Mouse (Mus musculus): ENCODE measurements at regions not wholly inside any gene's neighbourhood (a gene's known extent, or its start where the extent isn't known, plus 50 kb on each side); places are given as distances from the start of the nearest gene placed in this dataset.

GRCm38 (mm10) chr11:111820356-111820755 is 754.4 kb downstream of the Kcnj2 start:
- Histone ChIP-seq H3K36me3 (ENCODE audit: control insufficient read depth, insufficient read depth, low read length) (no peaks in the 10 kb centered on the region), H3K4me2 (ENCODE audit: low read depth, low read length) (no peak overlapping the region), H3K9me3 (ENCODE audit: control insufficient read depth, low read length) (no peaks in the 10 kb centered on the region), H3K27me3 (replicated peaks; ENCODE audit: control insufficient read depth, insufficient read depth, low read length) (no peaks in the 10 kb centered on the region), H3K4me1 (ENCODE audit: control insufficient read depth, insufficient read depth, low read length) (peaks cover 5% of the 10 kb centered on the region), H3K27ac (replicated peaks; ENCODE audit: low read depth, low read length) (no peak overlapping the region), H3K9ac (ENCODE audit: low read depth, low read length) (no peak overlapping the region), H3K4me3 (ENCODE audit: low read depth, low read length) (no peak overlapping the region)
- DNase-seq (ENCODE audit: low spot score) (no peak), ATAC-seq (ENCODE audit: low read depth) (no peak)
- WGBS, result 41% methylated on average over 7 of the region's 7 CpGs

- Histone ChIP-seq H3K4me3 (ENCODE audit: low read depth, low read length) (no peak overlapping the region), H3K27me3 (replicated peaks; ENCODE audit: control insufficient read depth, insufficient read depth, low read length) (no peaks in the 10 kb centered on the region), H3K27ac (replicated peaks; ENCODE audit: low read depth, low read length) (no peak overlapping the region), H3K9me3 (ENCODE audit: control insufficient read depth, low read length) (no peaks in the 10 kb centered on the region), H3K9ac (ENCODE audit: low read depth, low read length) (no peak overlapping the region), H3K4me2 (ENCODE audit: low read depth, low read length) (no peak overlapping the region), H3K4me1 (ENCODE audit: control insufficient read depth, insufficient read depth, low read length) (no peaks in the 10 kb centered on the region), H3K36me3 (ENCODE audit: control insufficient read depth, insufficient read depth, low read length) (no peaks in the 10 kb centered on the region)
- DNase-seq (ENCODE audit: low spot score) (no peak), ATAC-seq (ENCODE audit: low read depth) (0 out of 2 replicates have a peak, but pooled peaks have one; percentile 30)
- WGBS, result 57% methylated on average over 8 of the region's 8 CpGs
Observed at GRCm38 (mm10) chr11:111828455-111828854, 762.5 kb downstream of the Kcnj2 start.

- DNase-seq (ENCODE audit: low spot score) (no peak), ATAC-seq (ENCODE audit: low read depth) (no peak)
- Histone ChIP-seq H3K4me1 (ENCODE audit: control insufficient read depth, insufficient read depth, low read length) (no peaks in the 10 kb centered on the region), H3K27me3 (replicated peaks; ENCODE audit: control insufficient read depth, insufficient read depth, low read length) (no peaks in the 10 kb centered on the region), H3K4me3 (ENCODE audit: low read depth, low read length) (no peak overlapping the region), H3K9me3 (ENCODE audit: control insufficient read depth, low read length) (no peaks in the 10 kb centered on the region), H3K9ac (ENCODE audit: low read depth, low read length) (no peak overlapping the region), H3K27ac (replicated peaks; ENCODE audit: low read depth, low read length) (no peak overlapping the region), H3K4me2 (ENCODE audit: low read depth, low read length) (no peak overlapping the region), H3K36me3 (ENCODE audit: control insufficient read depth, insufficient read depth, low read length) (no peaks in the 10 kb centered on the region)
- WGBS, result 67% methylated on average over 5 of the region's 5 CpGs
Observed at GRCm38 (mm10) chr11:111838996-111839395, 773.0 kb downstream of the Kcnj2 start.

GRCm38 (mm10) chr11:111843728-111844258 is 777.8 kb downstream of the Kcnj2 start:
- WGBS, result 28% methylated on average over 4 of the region's 4 CpGs
- DNase-seq (ENCODE audit: low spot score) (no peak), ATAC-seq (ENCODE audit: low read depth) (no peak)
- H3K9me3 ChIP-seq (ENCODE audit: control insufficient read depth, low read length), result no peaks in the 10 kb centered on the region
- H3K4me2 ChIP-seq (ENCODE audit: low read depth, low read length), result no peak overlapping the region
- no peak overlapping the region for H3K9ac ChIP-seq (ENCODE audit: low read depth, low read length)
- H3K27ac ChIP-seq (replicated peaks; ENCODE audit: low read depth, low read length), result no peak overlapping the region
- no peaks in the 10 kb centered on the region for H3K27me3 ChIP-seq (replicated peaks; ENCODE audit: control insufficient read depth, insufficient read depth, low read length)
- H3K36me3 ChIP-seq (ENCODE audit: control insufficient read depth, insufficient read depth, low read length), result no peaks in the 10 kb centered on the region
- H3K4me3 ChIP-seq (ENCODE audit: low read depth, low read length), result no peak overlapping the region
- no peaks in the 10 kb centered on the region for H3K4me1 ChIP-seq (ENCODE audit: control insufficient read depth, insufficient read depth, low read length)

GRCm38 (mm10) chr11:111844382-111845027 is 778.5 kb downstream of the Kcnj2 start:
- H3K27ac ChIP-seq (replicated peaks; ENCODE audit: low read depth, low read length), result no peak overlapping the region
- H3K9me3 ChIP-seq (ENCODE audit: control insufficient read depth, low read length), result no peaks in the 10 kb centered on the region
- H3K27me3 ChIP-seq (replicated peaks; ENCODE audit: control insufficient read depth, insufficient read depth, low read length), result no peaks in the 10 kb centered on the region
- ATAC-seq (ENCODE audit: low read depth) (no peak), DNase-seq (ENCODE audit: low spot score) (no peak)
- no peaks in the 10 kb centered on the region for H3K36me3 ChIP-seq (ENCODE audit: control insufficient read depth, insufficient read depth, low read length)
- WGBS, result 27% methylated on average over 7 of the region's 7 CpGs
- H3K4me2 ChIP-seq (ENCODE audit: low read depth, low read length), result no peak overlapping the region
- H3K4me3 ChIP-seq (ENCODE audit: low read depth, low read length), result no peak overlapping the region
- no peaks in the 10 kb centered on the region for H3K4me1 ChIP-seq (ENCODE audit: control insufficient read depth, insufficient read depth, low read length)
- H3K9ac ChIP-seq (ENCODE audit: low read depth, low read length), result no peak overlapping the region

GRCm38 (mm10) chr11:111857288-111857687 is 791.3 kb downstream of the Kcnj2 start:
- no peak for DNase-seq (ENCODE audit: low spot score)
- no peak overlapping the region for H3K9ac ChIP-seq (ENCODE audit: low read depth, low read length)
- no peaks in the 10 kb centered on the region for H3K27me3 ChIP-seq (replicated peaks; ENCODE audit: control insufficient read depth, insufficient read depth, low read length)
- ATAC-seq (ENCODE audit: low read depth), result no peak
- H3K27ac ChIP-seq (replicated peaks; ENCODE audit: low read depth, low read length), result no peak overlapping the region
- H3K4me2 ChIP-seq (ENCODE audit: low read depth, low read length), result no peak overlapping the region
- H3K4me3 ChIP-seq (ENCODE audit: low read depth, low read length), result no peak overlapping the region
- 80% methylated on average over 2 of the region's 2 CpGs for WGBS
- no peaks in the 10 kb centered on the region for H3K9me3 ChIP-seq (ENCODE audit: control insufficient read depth, low read length)
- H3K36me3 ChIP-seq (ENCODE audit: control insufficient read depth, insufficient read depth, low read length), result no peaks in the 10 kb centered on the region
- H3K4me1 ChIP-seq (ENCODE audit: control insufficient read depth, insufficient read depth, low read length), result no peaks in the 10 kb centered on the region

- H3K4me1 ChIP-seq (ENCODE audit: control insufficient read depth, insufficient read depth, low read length), result no peaks in the 10 kb centered on the region
- no peak overlapping the region for H3K27ac ChIP-seq (replicated peaks; ENCODE audit: low read depth, low read length)
- H3K4me3 ChIP-seq (ENCODE audit: low read depth, low read length), result no peak overlapping the region
- no peak for DNase-seq (ENCODE audit: low spot score)
- WGBS, result 67% methylated on average over 5 of the region's 5 CpGs
- no peak overlapping the region for H3K9ac ChIP-seq (ENCODE audit: low read depth, low read length)
- no peaks in the 10 kb centered on the region for H3K27me3 ChIP-seq (replicated peaks; ENCODE audit: control insufficient read depth, insufficient read depth, low read length)
- no peak overlapping the region for H3K4me2 ChIP-seq (ENCODE audit: low read depth, low read length)
- no peaks in the 10 kb centered on the region for H3K9me3 ChIP-seq (ENCODE audit: control insufficient read depth, low read length)
- H3K36me3 ChIP-seq (ENCODE audit: control insufficient read depth, insufficient read depth, low read length), result no peaks in the 10 kb centered on the region
- no peak for ATAC-seq (ENCODE audit: low read depth)
Observed at GRCm38 (mm10) chr11:111858111-111858510, 792.1 kb downstream of the Kcnj2 start.

- DNase-seq (ENCODE audit: low spot score), result no peak
- H3K27me3 ChIP-seq (replicated peaks; ENCODE audit: control insufficient read depth, insufficient read depth, low read length), result 0 out of 2 replicates have a peak, but pooled peaks cover 2% of the 10 kb centered on the region
- H3K9me3 ChIP-seq (ENCODE audit: control insufficient read depth, low read length), result no peaks in the 10 kb centered on the region
- no peaks in the 10 kb centered on the region for H3K36me3 ChIP-seq (ENCODE audit: control insufficient read depth, insufficient read depth, low read length)
- H3K4me1 ChIP-seq (ENCODE audit: control insufficient read depth, insufficient read depth, low read length), result no peaks in the 10 kb centered on the region
- H3K9ac ChIP-seq (ENCODE audit: low read depth, low read length), result no peak overlapping the region
- no peak overlapping the region for H3K4me3 ChIP-seq (ENCODE audit: low read depth, low read length)
- no peak overlapping the region for H3K4me2 ChIP-seq (ENCODE audit: low read depth, low read length)
- H3K27ac ChIP-seq (replicated peaks; ENCODE audit: low read depth, low read length), result no peak overlapping the region
- WGBS, result 47% methylated on average over 1 of the region's 1 CpGs
- ATAC-seq (ENCODE audit: low read depth), result no peak
Observed at GRCm38 (mm10) chr11:111865143-111865542, 799.2 kb downstream of the Kcnj2 start.

- ATAC-seq (ENCODE audit: low read depth) (no peak), DNase-seq (ENCODE audit: low spot score) (no peak)
- H3K9ac ChIP-seq (ENCODE audit: low read depth, low read length), result no peak overlapping the region
- H3K27me3 ChIP-seq (replicated peaks; ENCODE audit: control insufficient read depth, insufficient read depth, low read length), result no peaks in the 10 kb centered on the region
- no peak overlapping the region for H3K4me2 ChIP-seq (ENCODE audit: low read depth, low read length)
- H3K9me3 ChIP-seq (ENCODE audit: control insufficient read depth, low read length), result no peaks in the 10 kb centered on the region
- H3K36me3 ChIP-seq (ENCODE audit: control insufficient read depth, insufficient read depth, low read length), result no peaks in the 10 kb centered on the region
- no peaks in the 10 kb centered on the region for H3K4me1 ChIP-seq (ENCODE audit: control insufficient read depth, insufficient read depth, low read length)
- 85% methylated on average over 4 of the region's 4 CpGs for WGBS
- no peak overlapping the region for H3K4me3 ChIP-seq (ENCODE audit: low read depth, low read length)
- no peak overlapping the region for H3K27ac ChIP-seq (replicated peaks; ENCODE audit: low read depth, low read length)
Observed at GRCm38 (mm10) chr11:111875406-111875805, 809.4 kb downstream of the Kcnj2 start.
